Mouse (Mus musculus): ENCODE data around the gene Ppargc1a.

Gene Ppargc1a

DNA sequence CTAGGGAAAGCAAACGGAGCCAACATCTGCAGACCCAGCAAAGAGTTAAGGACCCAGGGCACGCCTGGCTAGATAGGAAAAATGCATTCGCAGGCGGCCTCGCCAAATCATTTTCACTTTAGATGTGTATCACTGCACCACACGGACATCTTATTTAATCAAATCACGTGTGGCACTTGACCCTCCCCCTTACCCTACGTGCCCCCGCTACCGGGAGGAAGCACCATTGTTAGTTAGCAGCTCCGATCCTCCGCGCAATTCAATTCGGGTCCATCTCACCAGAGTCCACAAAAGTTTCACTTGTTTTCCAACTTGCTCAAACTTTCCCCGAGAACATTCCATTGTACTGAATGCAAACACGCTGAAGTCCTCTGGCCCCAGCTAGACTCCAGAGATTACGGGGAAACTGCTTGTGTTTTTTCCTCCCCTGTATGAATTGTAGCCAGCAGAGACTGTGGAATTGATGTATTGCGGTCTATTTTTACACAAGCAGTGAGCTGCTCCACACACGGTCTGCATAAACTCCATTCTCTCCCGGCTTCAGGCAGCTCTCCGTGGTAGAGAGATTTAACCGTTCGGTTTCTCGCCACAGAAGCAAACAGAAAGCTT is 14.9 kb downstream of the Ppargc1a start:
- no peak for DNase-seq (ENCODE audit: low read depth, low spot score)

DNA sequence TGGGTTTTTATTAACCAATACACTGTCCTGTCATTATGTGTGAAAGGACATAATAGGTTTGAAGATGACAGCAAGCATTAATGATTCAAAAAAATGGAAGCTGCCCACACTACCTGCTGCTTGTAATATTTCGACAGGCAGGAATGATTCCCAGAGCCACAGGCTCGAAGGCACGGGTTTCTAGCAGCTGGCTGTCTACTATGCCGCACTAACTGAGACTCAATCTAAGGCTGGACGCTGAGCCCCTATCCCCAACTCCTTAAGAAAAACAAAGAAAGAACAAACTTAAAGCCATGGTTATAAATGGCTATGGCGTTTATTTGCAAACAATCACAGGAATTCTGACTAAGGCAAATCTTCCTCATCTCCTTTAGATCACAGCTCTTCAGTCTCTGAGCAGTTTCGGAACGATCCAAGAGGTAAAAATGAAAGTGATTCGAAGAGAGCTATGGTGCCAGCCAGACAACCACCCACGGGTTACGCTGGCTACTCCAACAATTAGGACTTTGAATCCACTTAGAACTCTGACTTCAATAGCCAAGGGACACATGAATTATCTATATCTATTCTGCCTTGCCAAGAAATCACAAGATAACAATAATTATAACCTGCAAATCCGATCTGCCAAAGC is 15.6 kb downstream of the Ppargc1a start:
- no peak for DNase-seq (ENCODE audit: low read depth, low spot score)

DNA sequence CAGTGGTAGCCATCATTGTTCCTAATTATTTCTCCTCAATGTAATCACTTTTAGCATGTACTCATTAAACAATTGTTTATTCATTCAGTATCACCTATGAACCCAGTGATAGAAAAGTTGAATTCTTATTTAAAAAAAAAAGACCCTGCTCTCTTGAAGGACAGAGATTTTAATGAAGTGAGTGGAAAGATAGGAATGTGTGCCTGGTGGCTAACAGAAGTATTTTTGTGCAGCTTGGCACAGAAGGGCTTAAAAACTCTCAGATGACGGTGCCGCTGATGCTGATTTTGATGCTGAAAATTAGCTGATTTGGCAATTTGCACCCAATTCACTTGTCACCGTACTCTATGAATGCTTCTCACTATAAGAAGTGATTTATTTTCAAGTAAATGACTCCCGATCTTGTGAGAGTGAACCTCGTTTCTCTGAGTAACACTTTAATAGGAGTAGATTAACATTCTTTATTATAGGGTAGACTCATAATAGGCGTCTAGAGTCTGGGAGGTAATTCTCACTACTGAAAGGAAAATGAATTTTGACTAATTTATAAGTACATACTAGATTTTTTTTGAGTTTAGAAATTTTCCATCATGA is 20.0 kb downstream of the Ppargc1a start:
- DNase-seq (ENCODE audit: low read depth, low spot score) = no peak

DNA sequence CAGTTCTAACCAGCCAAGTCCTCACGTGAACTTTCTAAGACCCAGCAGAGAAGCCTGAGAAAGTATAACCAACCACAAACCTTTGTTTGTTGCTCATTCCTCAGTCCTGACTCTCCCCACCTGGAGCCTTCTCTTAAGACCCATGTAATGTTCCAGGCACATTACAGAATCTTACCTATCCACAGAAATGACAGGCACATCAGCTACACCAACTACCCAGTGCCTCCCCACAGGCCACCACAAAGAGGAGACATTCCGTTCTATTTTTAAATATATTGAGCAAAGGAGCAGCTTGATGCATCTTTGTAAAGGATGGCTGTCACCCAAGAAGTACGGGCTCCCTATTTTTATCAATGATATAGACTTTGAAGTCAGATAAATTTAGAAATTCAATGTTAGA is 20.7 kb downstream of the Ppargc1a start:
- no peak for DNase-seq (ENCODE audit: low read depth, low spot score)

DNA sequence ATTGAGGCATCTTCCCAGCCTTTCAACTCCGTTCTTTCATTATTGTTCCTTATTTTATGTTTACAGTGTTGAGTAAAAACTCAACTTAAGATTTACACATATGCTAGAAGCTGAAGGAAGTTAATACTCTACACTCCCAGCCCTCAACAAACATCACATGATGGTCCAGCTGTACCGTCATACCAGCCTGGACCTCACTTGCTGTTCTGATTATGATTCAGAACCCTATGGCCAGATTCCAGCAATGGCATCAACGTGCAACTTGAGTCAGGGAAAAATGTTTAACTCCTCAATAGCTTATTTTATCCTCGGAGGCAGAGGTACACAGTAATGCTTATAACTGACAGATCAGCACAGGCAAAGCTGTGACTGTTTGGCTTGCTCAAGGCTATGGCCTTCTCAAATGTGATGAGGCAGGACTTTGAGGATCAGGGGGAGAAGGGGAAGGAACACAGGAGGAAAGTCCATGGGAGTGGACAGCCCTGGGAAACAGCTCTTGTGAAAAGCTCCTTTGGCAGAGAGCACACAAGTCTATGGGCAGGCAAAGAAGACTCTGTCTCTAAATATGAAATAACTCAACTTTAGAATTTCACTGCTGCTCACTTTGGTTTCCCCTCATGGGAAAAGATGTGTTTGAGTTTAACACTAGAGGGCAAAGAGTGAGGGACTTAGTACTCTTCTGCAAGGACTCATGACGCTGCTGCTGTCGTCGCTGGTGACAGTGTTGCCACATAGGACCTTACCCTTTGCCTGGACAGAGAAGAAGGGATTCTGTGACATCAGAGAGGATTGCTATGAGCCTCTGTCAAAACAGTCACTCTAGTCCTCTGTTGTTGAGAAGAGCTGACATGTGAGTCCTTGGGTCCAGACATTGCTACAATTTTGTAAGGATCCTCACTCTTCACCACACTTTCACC is 22.1 kb downstream of the Ppargc1a start:
- no peak for DNase-seq (ENCODE audit: low read depth, low spot score)

DNA sequence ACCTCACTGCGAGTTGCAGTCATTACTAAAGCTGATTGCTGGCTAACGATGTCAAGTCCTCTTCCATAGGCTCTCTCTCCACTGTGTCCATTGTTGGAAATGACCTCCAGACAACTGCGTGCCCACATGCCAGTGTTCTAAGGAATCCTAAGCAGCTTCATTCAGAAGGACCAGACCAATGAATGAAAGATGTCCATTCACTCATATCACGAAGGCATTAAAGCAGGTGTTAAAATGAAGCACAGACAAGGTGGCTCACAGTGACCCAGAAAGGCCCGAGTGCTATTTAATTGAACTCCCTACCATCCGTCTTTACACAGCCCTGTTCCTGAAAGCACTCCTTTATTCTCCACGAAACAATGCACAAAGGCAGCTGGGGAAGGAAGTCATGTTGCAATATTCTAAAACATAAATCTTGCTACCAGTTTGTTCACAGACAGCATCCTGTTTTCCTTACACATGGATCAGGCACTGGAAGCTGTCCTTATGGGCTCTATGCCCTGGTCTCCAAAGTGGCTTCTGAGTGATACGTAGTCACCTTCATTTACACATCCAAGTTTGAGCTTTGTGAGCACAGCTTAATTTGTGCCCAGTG is 23.3 kb downstream of the Ppargc1a start:
- DNase-seq (ENCODE audit: low read depth, low spot score) = no peak

DNA sequence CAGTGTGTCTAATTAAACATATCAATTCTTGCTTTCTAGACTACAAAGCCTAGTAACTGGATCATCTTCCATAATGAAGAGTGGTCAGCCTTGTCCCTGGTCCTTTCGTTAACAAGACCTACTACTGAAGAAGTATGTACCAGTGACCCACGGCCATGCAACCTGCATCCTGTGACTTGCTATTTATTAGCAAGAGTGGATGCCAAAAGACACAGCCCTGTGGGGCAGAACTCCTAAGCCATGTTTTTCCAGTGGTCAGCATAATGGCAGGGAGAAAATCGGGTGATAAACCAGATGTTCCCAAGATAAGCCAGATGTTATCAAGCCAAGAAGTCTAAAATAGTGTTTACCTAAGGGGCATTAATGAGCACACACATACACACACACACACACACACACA is 26.0 kb downstream of the Ppargc1a start:
- DNase-seq (ENCODE audit: low read depth, low spot score) = no peak

DNA sequence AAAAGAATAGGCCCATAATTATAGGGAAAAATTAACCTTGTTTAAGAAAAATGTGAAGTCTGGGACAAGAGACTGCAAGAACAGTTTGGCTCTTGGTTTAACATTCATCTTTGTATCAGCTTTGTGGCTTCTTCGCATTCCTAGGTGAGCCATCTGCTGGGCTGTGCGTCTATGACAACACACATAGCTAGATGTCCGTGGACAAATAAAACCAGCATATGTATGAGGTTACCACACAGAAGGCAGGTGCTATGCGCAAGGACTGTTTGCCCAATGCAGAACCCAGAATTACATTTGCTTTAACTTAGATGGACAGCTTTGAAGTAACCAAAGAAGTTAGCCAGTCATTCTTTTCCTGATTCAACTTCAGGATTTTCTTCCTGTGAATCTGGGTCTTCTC is 26.7 kb downstream of the Ppargc1a start:
- DNase-seq (ENCODE audit: low read depth, low spot score) = no peak

DNA sequence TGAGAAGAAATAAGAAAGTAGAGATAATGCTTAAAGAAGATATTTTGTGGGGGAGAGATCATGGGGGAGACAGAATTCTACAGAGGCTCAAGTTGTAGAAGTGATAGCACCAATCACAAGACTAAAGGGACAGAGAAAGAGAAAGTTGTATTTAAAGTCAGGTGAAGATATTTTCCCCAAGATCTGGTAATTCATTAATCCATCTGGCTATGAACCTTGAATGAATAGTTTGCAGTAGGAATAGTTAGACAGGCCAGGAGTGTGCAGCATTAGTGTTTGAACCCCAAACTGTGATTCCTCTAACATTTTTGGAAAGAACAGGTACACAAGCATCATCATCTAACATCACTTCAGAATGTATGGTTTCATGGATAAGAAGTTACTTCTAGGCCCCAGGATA is 28.0 kb downstream of the Ppargc1a start:
- no peak for DNase-seq (ENCODE audit: low read depth, low spot score)

DNA sequence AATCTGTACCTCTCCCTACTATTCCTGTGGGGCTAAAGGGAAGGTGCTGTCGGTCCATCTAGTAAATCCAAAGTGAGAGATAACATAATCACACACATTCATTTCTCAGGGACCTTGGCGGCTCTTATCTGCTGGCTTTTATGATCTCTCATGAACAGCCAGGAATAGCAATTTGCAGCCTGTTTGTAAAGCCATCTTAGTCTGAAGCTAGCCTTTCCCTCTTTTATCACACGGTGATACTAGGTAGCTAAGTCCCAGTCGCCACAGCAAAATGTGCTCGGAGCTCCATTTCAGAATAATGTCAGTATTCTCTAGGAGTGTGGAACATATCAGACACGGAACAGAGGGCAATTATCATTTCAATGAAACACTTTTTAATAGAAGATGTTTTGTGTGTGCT is 29.2 kb downstream of the Ppargc1a start:
- DNase-seq (ENCODE audit: low read depth, low spot score) = no peak

DNA sequence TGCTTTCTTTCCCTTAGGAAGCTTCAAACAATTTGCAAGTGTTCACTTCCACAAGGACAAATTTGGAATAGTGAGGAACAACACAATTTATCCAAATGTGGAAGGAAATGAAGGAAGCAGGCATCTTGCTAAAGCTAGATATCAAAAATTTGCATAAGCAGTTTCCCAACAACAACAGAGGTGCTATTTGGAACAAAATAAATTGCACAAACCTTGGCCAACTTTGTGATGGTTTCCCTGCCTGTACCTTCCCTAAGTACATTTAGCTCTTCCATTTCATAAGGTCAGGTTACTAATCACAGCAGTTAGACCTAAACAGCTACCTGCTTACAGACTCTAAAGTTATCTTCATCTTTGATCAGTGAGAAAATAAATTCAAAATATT is 29.9 kb downstream of the Ppargc1a start:
- DNase-seq (ENCODE audit: low read depth, low spot score) = no peak

DNA sequence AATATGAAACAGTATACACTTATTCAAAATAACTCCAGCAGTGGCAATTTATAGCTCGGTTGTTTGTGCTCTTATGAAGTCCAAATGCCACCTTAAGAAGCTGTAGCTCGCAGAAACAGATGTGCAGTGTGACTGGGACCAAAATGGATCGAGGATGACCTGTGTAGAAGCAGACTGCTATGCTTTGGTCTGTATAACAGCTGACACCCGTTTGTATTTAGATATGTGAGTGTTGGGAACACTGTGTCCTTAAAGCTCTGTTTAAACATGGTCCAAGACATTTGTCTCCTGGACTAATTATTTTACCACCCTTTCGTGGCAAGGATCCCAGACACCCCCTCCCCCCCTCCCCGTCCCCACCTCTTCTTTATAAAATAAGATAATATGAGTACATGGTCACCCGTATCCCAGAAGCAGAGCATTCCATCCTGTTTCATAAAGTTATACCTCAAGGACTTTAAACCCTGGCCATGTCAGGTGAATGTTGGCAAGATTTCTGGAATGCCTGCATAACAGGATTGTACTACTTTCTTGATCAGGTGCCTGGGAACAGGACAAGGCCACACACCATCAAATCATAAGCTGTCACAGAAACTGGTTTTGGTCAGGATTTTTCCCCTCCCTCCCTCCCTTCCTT is 30.4 kb downstream of the Ppargc1a start:
- no peak for DNase-seq (ENCODE audit: low read depth, low spot score)

DNA sequence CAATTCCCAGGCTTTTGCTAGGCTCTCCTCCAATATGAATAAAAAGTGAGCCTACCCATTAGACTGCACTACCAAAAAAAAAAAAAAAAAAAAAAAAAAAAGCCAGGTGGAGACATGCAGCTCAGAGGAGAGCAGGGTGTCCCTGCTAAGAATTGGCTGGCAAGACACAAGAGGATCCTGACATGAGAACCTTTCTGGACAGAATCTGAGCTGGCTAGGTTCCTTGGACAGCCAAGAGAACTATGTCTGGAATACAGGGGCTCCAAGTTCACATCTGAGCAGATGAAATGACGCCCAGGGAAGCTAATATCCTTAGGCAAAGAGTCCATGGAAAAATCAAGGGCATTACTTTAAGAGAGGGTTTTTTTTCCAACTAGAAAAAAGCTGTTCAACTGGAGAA is 33.1 kb downstream of the Ppargc1a start:
- DNase-seq (ENCODE audit: low read depth, low spot score) = no peak

DNA sequence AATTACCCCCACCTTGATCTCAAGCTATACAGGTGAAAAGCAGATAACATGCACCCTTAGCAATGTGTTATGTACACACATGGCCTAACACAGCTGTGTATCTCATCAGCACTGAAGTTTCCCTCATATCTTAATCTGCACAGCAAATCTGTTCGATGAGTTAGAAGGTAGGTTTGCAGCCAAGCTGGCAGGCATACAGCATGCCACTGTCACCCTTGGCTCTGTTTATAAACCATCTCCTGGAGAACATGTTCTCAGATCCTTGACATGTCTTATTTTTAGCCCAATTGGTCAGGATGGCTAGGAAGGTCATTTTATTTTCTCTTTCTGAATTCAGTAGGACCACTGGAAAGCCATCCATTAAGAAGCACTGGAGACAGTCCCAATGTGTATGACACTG is 36.2 kb downstream of the Ppargc1a start:
- no peak for DNase-seq (ENCODE audit: low read depth, low spot score)

DNA sequence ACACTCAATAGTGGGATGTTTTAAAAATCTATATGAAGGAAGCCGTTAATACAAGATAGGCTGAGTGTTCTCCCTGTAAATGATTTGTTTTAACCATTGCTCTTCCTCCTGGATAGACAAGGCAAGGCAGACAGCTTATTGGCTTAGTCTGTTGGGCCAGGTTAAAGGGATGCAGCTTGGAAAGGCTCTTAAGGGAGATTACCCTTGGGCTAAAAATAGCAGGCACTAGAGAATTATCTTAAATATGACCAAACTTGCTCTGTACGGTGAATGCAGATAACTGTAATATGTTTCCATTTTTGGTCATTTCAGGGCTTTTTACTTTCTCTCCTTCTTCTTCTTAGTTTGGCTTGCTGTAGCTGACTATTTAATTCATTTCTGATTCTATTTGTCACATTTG is 38.1 kb downstream of the Ppargc1a start:
- no peak for DNase-seq (ENCODE audit: low read depth, low spot score)

DNA sequence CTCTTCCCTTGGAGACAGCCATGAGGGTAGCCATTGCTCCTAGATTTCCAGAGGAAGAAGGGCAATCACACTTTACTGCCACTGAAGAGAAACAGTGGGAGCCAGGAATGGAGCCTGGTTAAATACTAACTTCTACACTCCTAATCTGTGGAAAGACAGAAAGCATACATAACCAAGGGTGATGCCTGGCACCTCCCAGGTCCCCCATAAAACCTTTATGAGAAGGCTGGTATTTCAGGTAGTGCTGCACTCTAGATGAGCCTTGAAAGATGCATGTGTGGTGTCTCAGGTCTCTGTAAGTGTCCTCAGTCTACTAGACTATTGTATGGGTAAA is 39.4 kb downstream of the Ppargc1a start:
- no peak for DNase-seq (ENCODE audit: low read depth, low spot score)

DNA sequence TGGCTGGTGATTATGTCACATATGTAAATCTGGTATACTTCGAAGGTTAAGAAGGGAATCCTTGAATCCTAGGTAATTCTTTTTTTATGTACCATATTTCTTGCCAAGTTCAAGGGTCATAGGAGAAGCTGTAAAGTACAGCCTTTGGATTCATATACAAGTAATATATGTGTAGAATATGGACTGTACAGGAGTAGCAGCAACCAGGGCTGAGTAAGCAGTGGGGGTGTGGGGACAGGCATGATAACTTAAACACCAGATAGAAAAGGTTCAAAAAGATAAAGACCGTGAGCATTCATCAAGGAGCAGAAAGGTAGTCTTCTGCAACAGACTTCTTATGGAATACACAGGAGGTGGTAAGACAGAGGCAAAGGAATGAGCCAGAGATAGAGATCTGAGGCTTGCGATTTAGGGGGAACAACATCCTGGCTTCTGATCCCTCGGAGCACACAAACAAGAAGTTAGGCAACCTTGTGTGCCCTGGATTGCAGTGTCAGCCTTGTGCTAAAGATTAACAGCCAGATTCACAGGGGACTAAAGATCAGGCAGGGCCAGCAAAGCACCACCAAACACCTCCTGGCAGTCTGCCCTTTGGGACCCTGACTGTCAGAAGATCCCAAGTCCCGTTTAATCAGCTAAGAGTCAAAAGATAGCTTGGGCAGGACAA is 39.9 kb downstream of the Ppargc1a start:
- no peak for DNase-seq (ENCODE audit: low read depth, low spot score)

DNA sequence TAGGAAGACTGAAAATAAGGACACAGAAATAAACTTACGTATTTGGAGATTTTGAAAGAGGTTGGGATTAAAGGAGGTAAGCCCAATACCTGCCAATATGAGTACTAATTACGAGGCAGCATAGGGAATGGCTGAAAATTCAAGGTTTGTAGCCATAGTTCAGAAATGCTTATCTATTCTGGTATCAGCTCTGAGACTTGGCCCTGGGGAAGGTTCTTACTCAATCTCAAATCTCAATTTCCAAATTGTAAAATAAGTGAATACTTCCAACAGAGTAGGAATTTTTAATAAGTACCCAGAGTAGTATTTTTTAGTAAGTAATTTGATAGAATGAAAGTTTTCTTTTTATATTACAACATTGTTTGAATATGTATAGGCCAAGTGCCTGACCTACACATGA is 41.7 kb downstream of the Ppargc1a start:
- DNase-seq (ENCODE audit: low read depth, low spot score) = no peak

DNA sequence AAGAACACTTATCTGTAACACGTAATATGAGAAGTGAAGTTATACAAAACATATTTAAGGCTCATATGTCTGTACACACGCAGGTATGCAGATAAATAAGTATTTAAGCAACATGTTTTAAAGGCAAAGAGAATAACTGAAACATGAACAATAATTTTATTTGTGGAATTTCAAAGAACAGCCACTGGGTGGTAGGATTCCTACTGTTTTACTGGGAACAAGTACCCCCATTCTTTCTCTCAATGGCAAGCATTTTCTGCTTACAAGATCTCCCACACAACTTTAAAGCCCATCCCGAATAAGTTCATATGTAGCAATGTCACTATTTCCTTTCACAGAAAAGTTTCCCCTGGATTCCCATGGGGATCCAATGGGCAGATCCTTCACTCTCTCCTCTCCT is 46.7 kb downstream of the Ppargc1a start:
- no peak for DNase-seq (ENCODE audit: low read depth, low spot score)

DNA sequence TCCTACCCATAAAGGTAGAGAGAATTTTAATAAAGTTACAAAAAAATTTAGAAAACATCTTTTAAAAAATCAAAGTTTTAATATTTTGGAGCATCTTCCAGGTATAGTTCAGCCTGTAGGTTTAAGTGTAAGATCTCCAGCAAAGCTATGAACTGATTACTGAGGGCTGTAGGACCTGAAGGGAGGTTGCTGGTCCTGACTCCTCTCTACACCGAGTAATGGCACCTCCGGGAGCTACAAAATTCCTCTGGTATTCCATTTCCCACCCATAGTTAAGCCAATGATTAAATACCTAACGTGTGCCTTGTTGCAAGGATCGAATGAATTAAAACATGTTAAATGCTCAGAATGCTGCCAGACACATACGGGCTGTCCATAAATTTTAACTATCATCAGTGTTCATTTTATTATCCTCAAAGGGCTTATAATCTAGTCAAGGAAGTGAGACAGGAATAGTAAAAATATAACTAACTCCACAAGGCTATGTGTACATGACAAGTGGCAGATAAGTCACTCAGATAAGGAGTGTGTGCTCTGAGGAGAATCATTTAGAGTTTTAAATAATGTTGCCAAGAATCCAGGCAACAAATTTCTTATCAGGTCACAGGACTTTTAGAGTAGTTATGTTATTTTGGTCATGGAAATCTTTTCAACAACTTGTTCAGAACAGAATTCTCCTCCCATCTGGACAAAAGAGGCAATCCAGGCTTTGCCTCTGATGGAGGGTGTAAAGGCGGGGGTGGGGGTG is 49.9 kb downstream of the Ppargc1a start:
- no peak for DNase-seq (ENCODE audit: low read depth, low spot score)

Data from telencephalon, adult 2 months (tissue).